Mouse (Mus musculus) hindbrain, embryonic 11.5 days (tissue): ENCODE data around the gene Celf5. TPM values are rescaled to one million over a fixed set of nuclear protein-coding genes. Genes with fewer than 3 reads are reported as not detected.

Experiments
- ATAC-seq: fragments of 200-750 bp; cut with Nextera tagmentation; 2 replicates; pipeline ENCODE4 v1.8.0; 2017; ENCODE audit warnings: mild to moderate bottlenecking, moderate TSS enrichment, moderate library complexity; ENCODE audit not compliant: low FRiP score
- DNase-seq: peaks from one replicate; pipeline ENCODE4 v3.0.0-alpha.2; 2015; ENCODE audit warnings: low spot score
- H3K27ac ChIP-seq: fragments of 300-500 bp; sonication (generic); 2 replicates; pipeline ENCODE4 v1.5.1; 2014; ENCODE audit warnings: mild to moderate bottlenecking, low read depth, low read length
- H3K27me3 ChIP-seq: fragments of 300-500 bp; sonication (generic); 2 replicates; pipeline ENCODE4 v1.6.1; 2014; ENCODE audit warnings: mild to moderate bottlenecking, low read length, moderate library complexity, mixed read lengths; ENCODE audit not compliant: control insufficient read depth, insufficient read depth
- H3K36me3 ChIP-seq: fragments of 300-500 bp; sonication (generic); 2 replicates; pipeline ENCODE4 v1.6.1; 2014; ENCODE audit warnings: mild to moderate bottlenecking, low read length, moderate library complexity, mixed read lengths; ENCODE audit not compliant: control insufficient read depth, insufficient read depth
- H3K4me1 ChIP-seq: fragments of 300-500 bp; sonication (generic); replicated peaks from 2 replicates; pipeline ENCODE4 v1.6.1; 2014; ENCODE audit warnings: low read length, mixed read lengths; ENCODE audit not compliant: control insufficient read depth, insufficient read depth
- H3K4me2 ChIP-seq: fragments of 300-500 bp; sonication (generic); replicated peaks from 2 replicates; pipeline ENCODE4 v1.6.1; 2014; ENCODE audit warnings: mild to moderate bottlenecking, low read depth, low read length
- H3K4me3 ChIP-seq: fragments of 300-500 bp; sonication (generic); 2 replicates; pipeline ENCODE4 v1.5.1; 2014; ENCODE audit warnings: low read depth, low read length
- H3K9ac ChIP-seq: fragments of 300-500 bp; sonication (generic); 2 replicates; pipeline ENCODE4 v1.6.1; 2014; ENCODE audit warnings: low read depth, low read length
- H3K9me3 ChIP-seq: fragments of 300-500 bp; sonication (generic); 2 replicates; pipeline ENCODE4 v1.6.1; 2016; ENCODE audit warnings: low read length; ENCODE audit not compliant: control insufficient read depth
- WGBS: fragments of 180-500 bp; shearing (Covaris S2); extraction: QIAGEN DNeasy Blood & Tissue Kit; methylation state at CpG from one replicate; pipeline ENCODE4 v1.1.7; 2014; 5-methylcytosine and 5-hydroxymethylcytosine counted together
- polyA plus RNA-seq: library from polyadenylated mRNA; unstranded; fragments of >200 nt; fragmentation: Nextera tagmentation; extraction: Ambion mirVana; gene quantifications from 2 replicates; pipeline ENCODE4 v1.2.1, GENCODE M21; 2014

Gene Celf5
- polyA plus RNA-seq, 1 experiment from 2014 or later = 13.7 TPM

DNA sequence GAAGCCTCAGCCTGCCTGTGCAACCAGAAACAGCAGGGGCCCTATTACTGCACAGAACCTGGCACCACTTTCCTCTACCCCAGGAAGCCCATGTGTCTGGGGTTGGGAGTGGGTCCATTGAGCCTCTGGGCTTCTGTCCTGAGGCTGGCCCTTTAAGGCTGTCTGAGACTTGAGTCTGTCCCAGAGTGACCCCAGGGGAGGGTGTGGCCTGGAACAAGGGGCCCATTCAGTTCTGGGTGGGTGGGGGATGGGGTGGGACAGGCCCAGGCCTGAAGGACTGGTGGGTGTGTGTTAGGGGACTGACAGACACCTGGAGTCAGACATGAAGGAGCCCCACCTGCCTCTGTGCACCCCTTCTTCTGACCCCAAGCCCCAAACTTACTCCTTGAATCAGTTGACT lies 67.8 kb downstream of the Celf5 start:
- DNase-seq (peak; percentile 66), ATAC-seq (0 out of 2 replicates have a peak, but pooled peaks have one; percentile 6)
- H3K27me3 ChIP-seq = no peaks in the 10 kb centered on the region; the same call in 1 of the 2 replicates
- peaks cover 23% of the 10 kb centered on the region for H3K4me1 ChIP-seq
- H3K4me3 ChIP-seq = no peak overlapping the region
- H3K9ac ChIP-seq = no peak overlapping the region
- H3K9me3 ChIP-seq = no peaks in the 10 kb centered on the region
- H3K4me2 ChIP-seq = no peak overlapping the region
- 0 out of 2 replicates have a peak overlapping the region, but pooled peaks have one; percentile 39 for H3K27ac ChIP-seq
- H3K36me3 ChIP-seq = no peaks in the 10 kb centered on the region

DNA sequence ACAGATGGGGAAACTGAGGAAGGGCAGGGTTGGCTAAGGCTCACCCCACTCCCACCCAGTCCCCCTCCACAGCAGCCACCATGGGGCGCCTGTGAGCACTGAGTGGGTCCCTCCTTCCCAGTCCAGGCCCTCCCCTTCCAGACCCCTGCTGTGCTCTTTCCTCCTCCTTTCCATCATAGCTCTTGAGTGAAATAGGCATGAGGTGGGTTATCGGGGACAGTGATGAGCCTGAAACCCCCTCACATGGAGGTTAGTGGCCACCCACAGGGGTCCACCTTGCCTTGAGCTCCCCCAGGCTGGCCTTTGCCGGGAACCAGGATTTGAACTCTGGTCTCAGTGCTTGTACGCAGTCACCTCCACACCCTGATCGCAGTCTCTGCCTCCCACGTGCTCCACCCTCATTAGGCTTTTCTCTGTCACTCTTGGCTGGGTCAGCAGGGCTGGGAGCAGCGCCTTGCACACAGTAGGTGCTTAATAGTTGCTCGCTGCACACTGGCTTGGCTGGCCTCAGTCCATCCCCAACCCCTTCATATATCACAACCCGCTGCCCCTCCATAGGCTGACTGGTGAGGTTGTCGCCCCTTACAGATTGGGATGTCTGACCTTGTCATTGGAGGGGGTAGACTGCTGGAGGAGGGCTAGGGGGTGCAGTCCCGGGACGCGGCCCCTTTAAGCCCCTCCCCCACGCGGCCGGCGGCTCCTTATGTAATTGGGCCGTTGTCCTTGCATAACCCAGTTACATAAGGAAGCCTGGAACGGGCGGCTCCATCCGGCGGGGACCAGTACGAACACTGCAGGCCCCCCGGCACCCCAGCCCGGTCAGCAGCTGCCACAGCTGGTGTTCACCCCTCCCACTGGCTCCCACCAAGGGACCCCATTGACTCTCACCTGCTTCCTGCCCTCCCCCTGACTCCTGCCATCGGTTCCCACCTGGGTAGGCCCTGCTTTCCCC lies 68.9 kb downstream of the Celf5 start:
- Histone ChIP-seq H3K27me3 (peaks cover under 1% of the 10 kb centered on the region; the same call in 1 of the 2 replicates), H3K27ac (no peak overlapping the region), H3K36me3 (no peaks in the 10 kb centered on the region), H3K4me1 (peaks cover 27% of the 10 kb centered on the region), H3K4me2 (peak overlapping the region; percentile 37), H3K4me3 (no peak overlapping the region), H3K9ac (no peak overlapping the region; the same call in 1 of the 2 replicates), H3K9me3 (no peaks in the 10 kb centered on the region)
- DNase-seq (peak; percentile 73), ATAC-seq (no peak)
- WGBS = 26% methylated on average over 26 of the region's 26 CpGs

DNA sequence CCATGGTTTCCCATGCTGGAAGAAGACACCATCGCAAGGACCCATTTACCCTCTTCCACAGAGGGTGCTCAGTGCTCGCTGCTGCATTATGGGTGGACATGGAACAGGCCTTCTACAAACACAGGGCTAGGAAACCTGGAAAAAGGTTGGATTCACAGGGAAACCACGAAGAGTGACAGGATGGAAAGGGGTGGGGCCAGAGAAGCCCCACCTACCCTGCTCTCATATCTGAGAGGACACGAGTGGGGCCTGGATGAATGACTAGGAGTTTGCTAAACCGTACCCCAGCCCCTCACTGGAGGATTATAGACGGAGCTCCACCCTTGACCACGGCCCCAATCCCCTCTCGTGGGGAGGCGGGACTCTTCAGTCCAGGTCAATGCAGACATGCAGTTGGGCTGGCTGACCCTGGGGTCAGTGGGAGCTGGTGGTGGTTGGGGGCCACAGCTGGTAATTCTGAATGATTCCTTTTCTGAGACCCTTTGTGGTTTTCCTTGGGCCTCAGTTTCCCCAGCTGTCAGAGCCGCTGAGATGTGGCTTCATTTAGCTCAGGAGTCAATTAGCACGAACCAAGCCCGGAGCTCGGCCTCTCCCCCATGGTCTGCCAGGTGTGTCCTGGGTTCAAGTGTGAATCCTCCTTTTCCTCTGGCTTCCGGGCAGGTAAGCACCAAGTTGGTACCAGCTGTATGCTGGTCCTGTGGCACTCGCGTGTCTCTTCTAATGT lies 69.8 kb downstream of the Celf5 start:
- Histone ChIP-seq H3K9ac (no peak overlapping the region), H3K4me1 (peaks cover 31% of the 10 kb centered on the region), H3K4me3 (no peak overlapping the region), H3K4me2 (no peak overlapping the region), H3K27ac (no peak overlapping the region; the same call in 1 of the 2 replicates), H3K9me3 (no peaks in the 10 kb centered on the region), H3K36me3 (no peaks in the 10 kb centered on the region), H3K27me3 (peaks cover 8% of the 10 kb centered on the region)
- WGBS = 78% methylated on average over 16 of the region's 16 CpGs
- no peak for ATAC-seq
- DNase-seq = no peak

DNA sequence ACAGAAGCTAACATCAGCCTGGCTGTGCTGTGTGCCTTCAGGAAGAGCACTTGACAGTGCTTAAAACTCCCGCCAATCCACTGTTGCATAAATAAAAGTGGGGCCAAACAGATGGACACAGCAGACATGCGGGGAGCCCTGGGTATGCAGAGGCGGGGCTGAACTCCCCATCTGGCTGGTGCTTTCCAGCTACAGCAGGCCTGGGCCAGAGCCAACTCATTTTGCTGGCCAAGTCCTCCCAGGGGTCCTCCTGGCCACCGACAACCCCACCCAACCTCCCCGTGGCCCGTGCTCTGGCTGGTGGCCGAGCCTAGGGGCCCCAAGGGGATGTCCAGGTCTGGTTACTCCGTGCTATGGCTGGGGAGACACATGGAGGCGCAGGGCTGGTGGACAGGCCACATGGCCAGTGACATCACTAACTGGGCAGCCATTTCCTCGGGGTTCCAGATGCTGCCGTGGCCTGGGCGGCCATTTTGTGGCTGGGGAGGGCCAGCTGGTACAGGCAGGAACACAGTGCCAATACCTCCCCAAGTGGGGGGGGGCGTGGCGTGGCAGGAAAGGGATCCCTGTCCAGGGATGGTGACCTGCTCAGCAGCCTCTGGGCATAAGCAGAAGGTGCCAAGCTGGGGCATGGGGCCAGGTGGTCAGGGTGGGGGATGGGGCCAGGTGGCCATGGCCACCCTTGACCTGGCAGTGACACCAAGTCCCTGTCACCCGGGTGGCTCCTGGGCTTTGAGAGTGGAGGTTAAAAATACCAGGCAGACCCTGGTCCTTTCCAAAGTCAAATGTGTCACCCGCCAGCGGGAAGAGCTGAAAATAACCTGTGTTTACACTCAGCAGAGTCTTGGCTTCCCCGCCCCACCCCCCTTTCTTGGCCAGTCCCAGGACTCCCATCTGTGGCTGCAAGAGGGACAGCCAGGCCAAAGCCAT lies 70.8 kb downstream of the Celf5 start:
- Histone ChIP-seq H3K4me3 (no peak overlapping the region), H3K9ac (no peak overlapping the region), H3K27me3 (peaks cover 16% of the 10 kb centered on the region), H3K4me1 (peaks cover 32% of the 10 kb centered on the region), H3K27ac (peak overlapping the region; percentile 58), H3K9me3 (no peaks in the 10 kb centered on the region), H3K4me2 (no peak overlapping the region), H3K36me3 (no peaks in the 10 kb centered on the region)
- DNase-seq (no peak), ATAC-seq (no peak)
- WGBS = 77% methylated on average over 18 of the region's 18 CpGs

DNA sequence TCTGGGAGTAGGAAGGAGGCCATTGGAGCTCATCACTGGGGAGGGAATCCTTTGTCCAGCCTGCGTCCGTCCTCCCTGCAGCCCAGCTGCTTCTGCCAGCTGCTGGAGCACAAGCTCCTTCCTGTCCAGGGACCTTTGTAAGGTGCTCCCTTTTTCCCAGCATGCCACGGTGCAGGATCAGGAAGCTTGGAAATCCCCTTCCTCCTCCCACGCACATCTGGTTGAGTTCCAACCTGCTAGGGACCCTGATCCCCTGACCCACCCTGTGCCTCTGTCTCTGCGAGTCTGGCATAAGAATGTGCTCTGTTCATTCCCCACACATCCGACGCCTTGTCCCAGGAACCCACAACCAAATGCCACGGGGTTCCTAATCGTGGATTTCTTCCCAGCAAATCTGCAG lies 71.5 kb downstream of the Celf5 start:
- no peaks in the 10 kb centered on the region for H3K36me3 ChIP-seq
- no peak overlapping the region for H3K4me2 ChIP-seq
- ATAC-seq (no peak), DNase-seq (no peak)
- no peak overlapping the region for H3K9ac ChIP-seq
- peaks cover 20% of the 10 kb centered on the region for H3K27me3 ChIP-seq
- H3K4me3 ChIP-seq = no peak overlapping the region
- H3K27ac ChIP-seq = peak overlapping the region; percentile 58; the same call in 1 of the 2 replicates
- WGBS = 82% methylated on average over 9 of the region's 9 CpGs
- H3K9me3 ChIP-seq = no peaks in the 10 kb centered on the region
- peaks cover 30% of the 10 kb centered on the region for H3K4me1 ChIP-seq

DNA sequence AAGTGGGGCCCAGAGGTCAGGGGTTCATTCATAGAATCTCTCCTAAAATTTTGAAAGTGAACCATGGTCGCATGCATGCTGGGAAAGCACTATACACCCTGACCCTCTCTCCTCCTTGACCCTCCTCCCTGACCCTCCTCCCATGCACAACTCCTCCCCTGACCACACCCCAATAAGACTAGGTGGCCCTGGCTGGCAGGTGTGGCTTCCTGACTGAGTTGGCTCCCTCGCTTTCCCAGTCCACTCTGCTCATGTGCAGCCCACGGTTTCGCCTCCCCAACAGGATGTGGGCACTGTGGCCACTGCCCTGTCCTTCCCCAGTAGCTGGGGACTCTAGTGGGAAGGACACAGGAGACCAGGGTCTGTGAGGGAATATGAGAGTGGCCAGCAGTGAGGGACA lies 72.2 kb downstream of the Celf5 start:
- Histone ChIP-seq H3K4me3 (no peak overlapping the region), H3K36me3 (no peaks in the 10 kb centered on the region), H3K4me2 (no peak overlapping the region), H3K9ac (no peak overlapping the region), H3K4me1 (peaks cover 30% of the 10 kb centered on the region), H3K9me3 (no peaks in the 10 kb centered on the region), H3K27me3 (peaks cover 20% of the 10 kb centered on the region), H3K27ac (peak overlapping the region; percentile 53; the same call in 1 of the 2 replicates)
- ATAC-seq (no peak), DNase-seq (no peak)
- WGBS = 60% methylated on average over 4 of the region's 4 CpGs

DNA sequence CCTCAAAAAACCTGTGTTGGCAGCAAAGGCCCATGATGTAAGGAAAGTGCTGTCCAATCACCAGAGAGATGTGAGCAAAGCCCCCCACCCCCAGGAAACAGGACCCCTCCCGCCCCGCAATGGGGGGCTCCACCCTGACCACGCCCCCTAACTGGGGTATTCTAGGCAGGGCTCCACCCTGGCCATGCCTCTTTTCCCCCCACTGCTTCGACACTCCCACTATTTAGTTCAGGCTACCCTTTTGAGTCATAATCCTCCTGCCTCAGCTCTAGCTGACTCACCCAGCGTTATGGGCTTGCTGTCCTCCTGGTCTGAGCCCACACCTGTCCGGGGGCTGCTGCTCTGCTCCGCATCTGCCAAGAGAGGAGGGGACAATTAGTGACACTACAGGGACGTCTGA lies 73.2 kb downstream of the Celf5 start:
- Histone ChIP-seq H3K9ac (0 out of 2 replicates have a peak overlapping the region, but pooled peaks have one; percentile 27), H3K36me3 (no peaks in the 10 kb centered on the region), H3K9me3 (no peaks in the 10 kb centered on the region), H3K4me1 (peaks cover 27% of the 10 kb centered on the region), H3K27me3 (peaks cover 20% of the 10 kb centered on the region), H3K4me3 (no peak overlapping the region), H3K27ac (peak overlapping the region; percentile 53), H3K4me2 (no peak overlapping the region)
- ATAC-seq (no peak), DNase-seq (no peak)
- 18% methylated on average over 8 of the region's 8 CpGs for WGBS
